In the genomic region with DNA sequence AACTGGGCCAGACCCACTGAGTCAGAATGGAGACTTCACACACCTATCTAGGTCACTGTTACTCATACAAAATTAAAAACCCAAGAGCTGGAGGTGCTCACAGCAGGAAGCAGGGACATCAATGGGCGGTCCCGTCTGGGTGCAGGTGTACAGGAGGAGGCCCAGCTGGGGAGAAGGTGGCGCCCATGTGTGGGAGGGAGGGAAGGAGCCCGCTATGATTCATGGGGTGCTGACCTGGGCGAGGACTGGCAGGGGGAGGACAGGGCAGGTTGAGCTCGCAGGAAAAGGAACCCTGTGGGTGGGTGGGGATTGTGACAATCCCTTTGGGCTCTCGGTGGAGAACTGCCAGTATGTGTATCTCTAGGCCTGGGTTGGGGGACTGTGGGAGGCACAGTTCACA, we compare ENCODE assay signal across 18 mouse cellular contexts. TPM values are rescaled to one million over a fixed set of nuclear protein-coding genes. Genes with fewer than 3 reads are reported as not detected.
DNase-seq lines count a peak whose midpoint lies in the region; ATAC-seq and TF ChIP-seq lines count a peak whose summit lies in the region.
"Had no signal": no experiment of that assay in that cellular context is flagged by ENCODE, and none has a peak within 500 bp of the region (broad histone marks: within the 10 kb centered on the region; RNA-seq: fewer than 3 reads in every experiment).

No protein-coding gene starts in this region.

- 0 out of 2 replicates have a peak, but pooled peaks have one; percentile 60 for ATAC-seq in kidney, embryonic 16.5 days (ENCODE audit: low FRiP score, low TSS enrichment)
- no peak for ATAC-seq in midbrain, postnatal 0 days (ENCODE audit: low FRiP score)
- no peak for ATAC-seq in hindbrain, embryonic 11.5 days (ENCODE audit: low FRiP score)

- 37% methylated on average over 7 of the region's 7 CpGs for WGBS in kidney, embryonic 16.5 days
- WGBS in midbrain, postnatal 0 days: 75% methylated on average over 7 of the region's 7 CpGs
- 59% methylated on average over 7 of the region's 7 CpGs for WGBS in hindbrain, embryonic 11.5 days

- TF ChIP-seq CTCF in midbrain, postnatal 0 days (IDR thresholded peaks at IDR 0.05): no peak

- H3K4me1 ChIP-seq in kidney, embryonic 16.5 days (ENCODE audit: insufficient read depth, low read length): peaks cover 9% of the 10 kb centered on the region
- H3K4me1 ChIP-seq in midbrain, postnatal 0 days (ENCODE audit: insufficient read depth, low read length): no peaks in the 10 kb centered on the region
- H3K4me1 ChIP-seq in hindbrain, embryonic 11.5 days (replicated peaks; ENCODE audit: control insufficient read depth, insufficient read depth, low read length): no peaks in the 10 kb centered on the region
- H3K4me1 ChIP-seq: embryonic facial prominence, embryonic 10.5 days; midbrain, embryonic 10.5 days; neural tube, embryonic 12.5 days had no signal

- no peak overlapping the region for H3K4me2 ChIP-seq in kidney, embryonic 16.5 days (replicated peaks; ENCODE audit: low read depth, low read length)
- no peak overlapping the region for H3K4me2 ChIP-seq in midbrain, postnatal 0 days (ENCODE audit: low read depth, low read length, poor library complexity, severe bottlenecking)
- H3K4me2 ChIP-seq in hindbrain, embryonic 11.5 days (replicated peaks; ENCODE audit: low read depth, low read length): no peak overlapping the region
- H3K4me2 ChIP-seq: neural tube, embryonic 12.5 days had no signal

- no peak overlapping the region for H3K27ac ChIP-seq in kidney, embryonic 16.5 days (ENCODE audit: low read length)
- no peak overlapping the region for H3K27ac ChIP-seq in midbrain, postnatal 0 days (ENCODE audit: low read depth, low read length)
- H3K27ac ChIP-seq in hindbrain, embryonic 11.5 days (ENCODE audit: low read depth, low read length): no peak overlapping the region
- H3K27ac ChIP-seq: embryonic facial prominence, embryonic 10.5 days; hindbrain, embryonic 10.5 days; limb, embryonic 10.5 days; liver, embryonic 14.5 days; midbrain, embryonic 10.5 days; neural tube, embryonic 12.5 days had no signal

- H3K9me3 ChIP-seq in kidney, embryonic 16.5 days (ENCODE audit: low read length): no peaks in the 10 kb centered on the region
- no peaks in the 10 kb centered on the region for H3K9me3 ChIP-seq in midbrain, postnatal 0 days (ENCODE audit: low read length)
- H3K9me3 ChIP-seq in hindbrain, embryonic 11.5 days (ENCODE audit: control insufficient read depth, low read length): no peaks in the 10 kb centered on the region
- H3K9me3 ChIP-seq: embryonic facial prominence, embryonic 10.5 days; hindbrain, embryonic 10.5 days; limb, embryonic 10.5 days; midbrain, embryonic 10.5 days; neural tube, embryonic 12.5 days had no signal

- DNase-seq in kidney, postnatal 14 days: no peak
- peak; percentile 23 for DNase-seq in T-cell, adult 2 months (ENCODE audit: low spot score)
- DNase-seq in lung, postnatal 36 days: peak; percentile 43
- DNase-seq in thymus, postnatal 10 days (ENCODE audit: low spot score in 2 of 2): peak; percentile 57 to 62
- DNase-seq in cerebellum, adult 11-12 months: no peak
- no peak for DNase-seq in midbrain, postnatal 0 days (ENCODE audit: low spot score)
- DNase-seq in hindbrain, embryonic 11.5 days (ENCODE audit: low spot score): no peak
- DNase-seq: cerebellum, adult 9-11 months; layer of hippocampus, postnatal 36 days; retina, postnatal 1 day had no signal

- H3K27me3 ChIP-seq in kidney, embryonic 16.5 days (ENCODE audit: insufficient read depth, low read length): no peaks in the 10 kb centered on the region
- H3K27me3 ChIP-seq in midbrain, postnatal 0 days (ENCODE audit: insufficient read depth, low read length): no peaks in the 10 kb centered on the region
- H3K27me3 ChIP-seq in hindbrain, embryonic 11.5 days (ENCODE audit: control insufficient read depth, insufficient read depth, low read length): no peaks in the 10 kb centered on the region
- H3K27me3 ChIP-seq: neural tube, embryonic 12.5 days had no signal

- no peak overlapping the region for H3K9ac ChIP-seq in kidney, embryonic 16.5 days (replicated peaks; ENCODE audit: low read length)
- no peak overlapping the region for H3K9ac ChIP-seq in midbrain, postnatal 0 days (replicated peaks; ENCODE audit: low read length, poor library complexity, severe bottlenecking)
- H3K9ac ChIP-seq in hindbrain, embryonic 11.5 days (ENCODE audit: low read depth, low read length): no peak overlapping the region
- H3K9ac ChIP-seq: liver, embryonic 14.5 days; neural tube, embryonic 12.5 days had no signal

- no peak overlapping the region for H3K4me3 ChIP-seq in kidney, embryonic 16.5 days (ENCODE audit: low read length)
- no peak overlapping the region for H3K4me3 ChIP-seq in midbrain, postnatal 0 days (ENCODE audit: low read depth, low read length)
- no peak overlapping the region for H3K4me3 ChIP-seq in hindbrain, embryonic 11.5 days (ENCODE audit: low read depth, low read length)
- H3K4me3 ChIP-seq: embryonic facial prominence, embryonic 10.5 days; hindbrain, embryonic 10.5 days; limb, embryonic 10.5 days; midbrain, embryonic 10.5 days; neural tube, embryonic 12.5 days had no signal

- H3K36me3 ChIP-seq in kidney, embryonic 16.5 days (ENCODE audit: insufficient read depth, low read length): no peaks in the 10 kb centered on the region
- no peaks in the 10 kb centered on the region for H3K36me3 ChIP-seq in midbrain, postnatal 0 days (ENCODE audit: insufficient read depth, low read length)
- H3K36me3 ChIP-seq in hindbrain, embryonic 11.5 days (ENCODE audit: control insufficient read depth, insufficient read depth, low read length): no peaks in the 10 kb centered on the region
- H3K36me3 ChIP-seq: embryonic facial prominence, embryonic 10.5 days; hindbrain, embryonic 10.5 days; limb, embryonic 10.5 days; midbrain, embryonic 10.5 days; neural tube, embryonic 12.5 days had no signal

RNA-seq across cellular contexts. Expression of a gene that starts 22.7 kb away (rescaled TPM):
- 0.89 and 0.99 TPM in 2 replicates for polyA plus RNA-seq in kidney, embryonic 16.5 days (2015; fragmentation: Nextera tagmentation; extraction: Ambion mirVana)
- 2.0 and 4.2 TPM in 2 replicates for total RNA-seq in midbrain, postnatal 0 days (2014; rRNA removed)
- 1.1 and 1.2 TPM in 2 replicates for polyA plus RNA-seq in midbrain, postnatal 0 days (2015; fragmentation: Nextera tagmentation; extraction: Ambion mirVana)
- polyA plus RNA-seq in hindbrain, embryonic 11.5 days (2014; fragmentation: Nextera tagmentation; extraction: Ambion mirVana): 0.25 and 0.88 TPM in 2 replicates
- total RNA-seq: heart, adult 8-10 months had no signal

Comparison
In these comparisons a context has a peak if more than half of its experiments do, and no peak if none do; other contexts are left out.
1. DNase-seq: peak in T-cell, adult 2 months (single experiment), lung, postnatal 36 days (single experiment) and thymus, postnatal 10 days (2 of 2); none in kidney, postnatal 14 days (single experiment), cerebellum, adult 11-12 months (single experiment), midbrain, postnatal 0 days (single experiment) and hindbrain, embryonic 11.5 days (single experiment).